Mouse (Mus musculus) ES-Bruce4 (cell line): ENCODE measurements at regions not wholly inside any gene's neighbourhood (a gene's known extent, or its start where the extent isn't known, plus 50 kb on each side); places are given as distances from the start of the nearest gene placed in this dataset.

Source experiments
- H3K27ac ChIP-seq: 2 replicates; pipeline ENCODE4 v1.5.1; 2012; ENCODE audit warnings: low read length, inconsistent platforms; ENCODE audit not compliant: insufficient read depth
- H3K27me3 ChIP-seq: 2 replicates; pipeline ENCODE4 v1.6.1; 2012; ENCODE audit warnings: mild to moderate bottlenecking, low read length, inconsistent platforms; ENCODE audit not compliant: control insufficient read depth, poor library complexity, insufficient read depth, severe bottlenecking
- H3K36me3 ChIP-seq: 2 replicates; pipeline ENCODE4 v1.6.1; 2012; ENCODE audit warnings: inconsistent platforms, mild to moderate bottlenecking, low read length, moderate library complexity; ENCODE audit not compliant: control insufficient read depth, poor library complexity, insufficient read depth, severe bottlenecking
- H3K4me1 ChIP-seq: one replicate; pipeline ENCODE4 v1.8.1; 2011; ENCODE audit warnings: low read length; ENCODE audit not compliant: control insufficient read depth, insufficient read depth
- H3K4me3 ChIP-seq: 2 replicates; pipeline ENCODE4 v1.5.1; 2011; ENCODE audit warnings: low read depth, mild to moderate bottlenecking, low read length
- H3K9ac ChIP-seq: 2 replicates; pipeline ENCODE4 v1.6.1; 2012; ENCODE audit warnings: low read depth, mild to moderate bottlenecking, inconsistent platforms; ENCODE audit not compliant: poor library complexity, severe bottlenecking
- H3K9me3 ChIP-seq: replicated peaks from 2 replicates; pipeline ENCODE4 v1.6.1; 2012; ENCODE audit warnings: mild to moderate bottlenecking, low read length, inconsistent platforms; ENCODE audit not compliant: control insufficient read depth, poor library complexity, insufficient read depth, severe bottlenecking
- CTCF ChIP-seq: IDR thresholded peaks from one replicate; pipeline ENCODE4 v1.8.1; 2011; ENCODE audit warnings: low read depth, low read length
- EP300 ChIP-seq: IDR thresholded peaks from 2 replicates; pipeline ENCODE4 v1.6.1; 2011; ENCODE audit warnings: low read depth, low read length; ENCODE audit not compliant: insufficient read depth
- POLR2A ChIP-seq: IDR thresholded peaks from one replicate; pipeline ENCODE4 v1.8.1; 2011; ENCODE audit warnings: low read length; ENCODE audit not compliant: insufficient read depth

GRCm38 (mm10) chr8:32958331-32958730 is 470.2 kb upstream of the 5930422O12Rik start:
- Histone ChIP-seq H3K4me3 (no peak overlapping the region), H3K36me3 (no peaks in the 10 kb centered on the region), H3K9me3 (no peaks in the 10 kb centered on the region), H3K9ac (no peak overlapping the region), H3K27ac (no peak overlapping the region), H3K27me3 (no peaks in the 10 kb centered on the region), H3K4me1 (no peaks in the 10 kb centered on the region)
- no peak for TF ChIP-seq CTCF
- TF ChIP-seq POLR2A: no peak
- no peak for TF ChIP-seq EP300

GRCm38 (mm10) chr8:32958855-32959254 is 469.7 kb upstream of the 5930422O12Rik start:
- H3K27ac ChIP-seq: no peak overlapping the region
- H3K9ac ChIP-seq: no peak overlapping the region
- H3K4me3 ChIP-seq: no peak overlapping the region
- H3K9me3 ChIP-seq: no peaks in the 10 kb centered on the region
- H3K27me3 ChIP-seq: no peaks in the 10 kb centered on the region
- no peaks in the 10 kb centered on the region for H3K4me1 ChIP-seq
- no peaks in the 10 kb centered on the region for H3K36me3 ChIP-seq
- TF ChIP-seq POLR2A: no peak
- no peak for TF ChIP-seq EP300
- TF ChIP-seq CTCF: no peak

GRCm38 (mm10) chr8:32959326-32960064 is 469.0 kb upstream of the 5930422O12Rik start:
- TF ChIP-seq EP300: no peak
- TF ChIP-seq POLR2A: no peak
- TF ChIP-seq CTCF: no peak
- H3K27ac ChIP-seq: no peak overlapping the region
- no peaks in the 10 kb centered on the region for H3K9me3 ChIP-seq
- H3K27me3 ChIP-seq: no peaks in the 10 kb centered on the region
- no peaks in the 10 kb centered on the region for H3K36me3 ChIP-seq
- no peak overlapping the region for H3K9ac ChIP-seq
- H3K4me3 ChIP-seq: no peak overlapping the region
- H3K4me1 ChIP-seq: no peaks in the 10 kb centered on the region

GRCm38 (mm10) chr8:32990216-32990615 is 438.3 kb upstream of the 5930422O12Rik start:
- no peaks in the 10 kb centered on the region for H3K4me1 ChIP-seq
- H3K4me3 ChIP-seq: no peak overlapping the region
- no peaks in the 10 kb centered on the region for H3K27me3 ChIP-seq
- H3K27ac ChIP-seq: no peak overlapping the region
- H3K9ac ChIP-seq: no peak overlapping the region
- no peaks in the 10 kb centered on the region for H3K9me3 ChIP-seq
- H3K36me3 ChIP-seq: no peaks in the 10 kb centered on the region
- no peak for TF ChIP-seq POLR2A
- no peak for TF ChIP-seq CTCF
- TF ChIP-seq EP300: no peak

GRCm38 (mm10) chr8:33003967-33004564 is 424.4 kb upstream of the 5930422O12Rik start:
- no peak overlapping the region for H3K9ac ChIP-seq
- H3K27ac ChIP-seq: no peak overlapping the region
- no peaks in the 10 kb centered on the region for H3K27me3 ChIP-seq
- H3K36me3 ChIP-seq: no peaks in the 10 kb centered on the region
- no peaks in the 10 kb centered on the region for H3K9me3 ChIP-seq
- H3K4me1 ChIP-seq: no peaks in the 10 kb centered on the region
- TF ChIP-seq EP300: no peak
- no peak for TF ChIP-seq CTCF
- TF ChIP-seq POLR2A: no peak
- no peak overlapping the region for H3K4me3 ChIP-seq

GRCm38 (mm10) chr8:33004570-33004969 is 423.9 kb upstream of the 5930422O12Rik start:
- H3K4me1 ChIP-seq: no peaks in the 10 kb centered on the region
- TF ChIP-seq POLR2A: no peak
- TF ChIP-seq EP300: no peak
- no peak for TF ChIP-seq CTCF
- H3K4me3 ChIP-seq: no peak overlapping the region
- H3K9me3 ChIP-seq: no peaks in the 10 kb centered on the region
- H3K36me3 ChIP-seq: no peaks in the 10 kb centered on the region
- H3K9ac ChIP-seq: no peak overlapping the region
- no peak overlapping the region for H3K27ac ChIP-seq
- H3K27me3 ChIP-seq: no peaks in the 10 kb centered on the region
